Mouse (Mus musculus): ENCODE data around the gene F3.

GRCm38 (mm10) chr3:121713816-121714215 is 9.5 kb upstream of the F3 start:
- TF ChIP-seq CTCF (IDR thresholded peaks at IDR 0.05) (no peak), EP300 (IDR thresholded peaks at IDR 0.05) (no peak)

All from lung, postnatal 0 days (tissue).